ENCODE assay signal across 13 mouse cellular contexts in the genomic region with DNA sequence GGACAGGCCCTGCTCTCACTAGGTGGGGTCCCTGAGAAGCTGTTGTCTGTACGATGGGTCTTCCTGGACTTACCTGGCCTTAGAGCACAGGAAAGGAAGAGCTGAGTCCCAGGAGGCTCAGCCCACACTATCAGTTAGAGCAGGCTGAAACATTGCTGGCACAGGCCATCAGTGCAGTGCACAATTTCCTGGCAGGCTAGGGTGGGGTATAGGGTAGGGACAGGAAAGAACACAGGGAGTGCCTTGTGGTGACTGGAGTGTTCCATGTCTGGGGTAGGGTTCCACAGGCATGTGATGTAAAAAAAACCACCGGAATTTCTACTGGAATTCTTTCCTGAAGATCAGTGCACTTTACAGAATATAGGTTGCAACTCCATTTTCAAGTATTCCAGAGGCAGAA. TPM values are rescaled to one million over a fixed set of nuclear protein-coding genes. Genes with fewer than 3 reads are reported as not detected.
DNase-seq lines count a peak whose midpoint lies in the region; ATAC-seq and TF ChIP-seq lines count a peak whose summit lies in the region.
"Had no signal": no experiment of that assay in that cellular context is flagged by ENCODE, and none has a peak within 500 bp of the region (broad histone marks: within the 10 kb centered on the region; RNA-seq: fewer than 3 reads in every experiment).

No protein-coding gene starts in this region.

- peak; percentile 65 for ATAC-seq in heart, embryonic 16.5 days (replicated peaks; ENCODE audit: extremely low read depth, insufficient read depth, low FRiP score)
- no peak for ATAC-seq in limb, embryonic 15.5 days (ENCODE audit: insufficient number of reproducible peaks, low FRiP score, low TSS enrichment, low read depth)
- ATAC-seq: inflammation-experienced regulatory T-cells, adult 6 months; Patski had no signal

- DNase-seq in 3T3-L1 (ENCODE audit: low read depth, low spot score): peak; percentile 61
- peak; percentile 27 for DNase-seq in MEL (ENCODE audit: low read depth, low spot score)
- DNase-seq in right cerebral cortex, postnatal 10 days (ENCODE audit: low spot score in 2 of 2): no peak
- no peak for DNase-seq in cerebellum, postnatal 36 days
- no peak for DNase-seq in T-cell, adult 2 months (ENCODE audit: low spot score)
- DNase-seq: thymus, postnatal 14 days had no signal

- H3K9ac ChIP-seq in MEL (ENCODE audit: control insufficient read depth, low read depth, low read length, poor library complexity, severe bottlenecking): no peak overlapping the region
- no peak overlapping the region for H3K9ac ChIP-seq in heart, embryonic 16.5 days (ENCODE audit: low read length)
- no peak overlapping the region for H3K9ac ChIP-seq in limb, embryonic 15.5 days
- H3K9ac ChIP-seq: embryonic facial prominence, embryonic 12.5 days; liver, embryonic 15.5 days; neural tube, embryonic 12.5 days had no signal

- no peaks in the 10 kb centered on the region for H3K9me3 ChIP-seq in MEL (replicated peaks; ENCODE audit: insufficient read depth, low read length)
- H3K9me3 ChIP-seq in heart, embryonic 16.5 days (replicated peaks; ENCODE audit: control insufficient read depth, low read length): no peaks in the 10 kb centered on the region
- no peaks in the 10 kb centered on the region for H3K9me3 ChIP-seq in limb, embryonic 15.5 days
- H3K9me3 ChIP-seq: embryonic facial prominence, embryonic 12.5 days; liver, embryonic 15.5 days; neural tube, embryonic 12.5 days had no signal

- WGBS in heart, embryonic 16.5 days: 78% methylated on average over 2 of the region's 2 CpGs
- 76% methylated on average over 2 of the region's 2 CpGs for WGBS in limb, embryonic 15.5 days

- no peak for TF ChIP-seq POLR2A in MEL (IDR thresholded peaks at IDR 0.05; ENCODE audit: control insufficient read depth in 1 of 2, insufficient read depth in 1 of 2, low read depth in 1 of 2, low read length in 2 of 2, poor library complexity in 1 of 2)

- H3K27me3 ChIP-seq in MEL (ENCODE audit: control insufficient read depth in 1 of 2, insufficient read depth in 2 of 2, low read length in 2 of 2): no peaks in the 10 kb centered on the region
- H3K27me3 ChIP-seq in heart, embryonic 16.5 days (ENCODE audit: control insufficient read depth, insufficient read depth, low read length): no peaks in the 10 kb centered on the region
- no peaks in the 10 kb centered on the region for H3K27me3 ChIP-seq in limb, embryonic 15.5 days
- H3K27me3 ChIP-seq: embryonic facial prominence, embryonic 12.5 days; liver, embryonic 15.5 days; neural tube, embryonic 12.5 days; Patski had no signal

- no peak overlapping the region for H3K4me3 ChIP-seq in MEL (ENCODE audit: control insufficient read depth in 1 of 2, insufficient read depth in 1 of 2, low read depth in 2 of 2, low read length in 2 of 2)
- no peak overlapping the region for H3K4me3 ChIP-seq in heart, embryonic 16.5 days (ENCODE audit: low read length)
- H3K4me3 ChIP-seq in limb, embryonic 15.5 days: no peak overlapping the region
- H3K4me3 ChIP-seq: embryonic facial prominence, embryonic 12.5 days; liver, embryonic 15.5 days; neural tube, embryonic 12.5 days had no signal

- H3K27ac ChIP-seq in MEL (ENCODE audit: control insufficient read depth, low read depth, low read length): no peak overlapping the region
- H3K27ac ChIP-seq in heart, embryonic 16.5 days (ENCODE audit: low read length): peak overlapping the region; percentile 31; the same call in 1 of the 2 replicates
- H3K27ac ChIP-seq in limb, embryonic 15.5 days: peak overlapping the region; percentile 12; the same call in 1 of the 2 replicates
- H3K27ac ChIP-seq: embryonic facial prominence, embryonic 12.5 days; liver, embryonic 15.5 days; neural tube, embryonic 12.5 days had no signal

- no peak for TF ChIP-seq RAD21 in MEL (IDR thresholded peaks at IDR 0.05; ENCODE audit: low read depth, low read length)

- H3K79me2 ChIP-seq in MEL (ENCODE audit: control insufficient read depth, insufficient read depth, low read length, poor library complexity): no peaks in the 10 kb centered on the region

- peaks cover 0 to 9% of the 10 kb centered on the region in 2 experiments; a peak in 2 of 4 replicates for H3K4me1 ChIP-seq in MEL (ENCODE audit: control insufficient read depth in 1 of 2, insufficient read depth in 2 of 2, low read length in 2 of 2)
- H3K4me1 ChIP-seq in heart, embryonic 16.5 days (ENCODE audit: control insufficient read depth, insufficient read depth, low read length): peaks cover 8% of the 10 kb centered on the region; the same call in 1 of the 2 replicates
- H3K4me1 ChIP-seq in limb, embryonic 15.5 days: 0 out of 2 replicates have a peak, but pooled peaks cover 12% of the 10 kb centered on the region
- H3K4me1 ChIP-seq: embryonic facial prominence, embryonic 12.5 days; liver, embryonic 15.5 days; neural tube, embryonic 12.5 days had no signal

- H3K4me2 ChIP-seq in heart, embryonic 16.5 days (ENCODE audit: low read depth, low read length): no peak overlapping the region
- H3K4me2 ChIP-seq in limb, embryonic 15.5 days: no peak overlapping the region
- H3K4me2 ChIP-seq: embryonic facial prominence, embryonic 12.5 days; liver, embryonic 15.5 days; neural tube, embryonic 12.5 days had no signal

- TF ChIP-seq CTCF in MEL (IDR thresholded peaks at IDR 0.05 in 2 of 3, conservative IDR thresholded peaks at IDR 0.05 in 1 of 3; ENCODE audit: control insufficient read depth in 1 of 3, insufficient read depth in 1 of 3, low read depth in 2 of 3, low read length in 3 of 3, poor library complexity in 1 of 3, severe bottlenecking in 1 of 3): no peak

- no peaks in the 10 kb centered on the region for H3K36me3 ChIP-seq in MEL (ENCODE audit: control insufficient read depth in 1 of 2, insufficient read depth in 2 of 2, low read length in 2 of 2)
- no peaks in the 10 kb centered on the region for H3K36me3 ChIP-seq in heart, embryonic 16.5 days (ENCODE audit: control insufficient read depth, insufficient read depth)
- no peaks in the 10 kb centered on the region for H3K36me3 ChIP-seq in limb, embryonic 15.5 days
- H3K36me3 ChIP-seq: embryonic facial prominence, embryonic 12.5 days; liver, embryonic 15.5 days; neural tube, embryonic 12.5 days had no signal

- TF ChIP-seq EP300 in MEL (IDR thresholded peaks at IDR 0.05; ENCODE audit: low read depth in 1 of 2, low read length in 2 of 2): no peak; a peak in 1 of 4 replicates

TF ChIP-seq in MEL, 35 proteins besides CTCF, POLR2A, EP300 and RAD21:
- TF ChIP-seq USF2 (IDR thresholded peaks at IDR 0.05; ENCODE audit: borderline replicate concordance in 1 of 2, insufficient read depth in 1 of 2, low read depth in 1 of 2, low read length in 2 of 2) (no peak), CHD2 (IDR thresholded peaks at IDR 0.05; ENCODE audit: low read length) (no peak), POLR2AphosphoS2 (IDR thresholded peaks at IDR 0.05; ENCODE audit: low read length) (no peak), TCF12 (IDR thresholded peaks at IDR 0.05; ENCODE audit: low read depth, low read length) (no peak), GATA1 (IDR thresholded peaks at IDR 0.05; ENCODE audit: low read depth, low read length) (no peak), ZKSCAN1 (IDR thresholded peaks at IDR 0.05; ENCODE audit: low read depth, low read length) (no peak), MAZ (IDR thresholded peaks at IDR 0.05; ENCODE audit: low read depth, low read length) (no peak), MYC (IDR thresholded peaks at IDR 0.05; ENCODE audit: low read depth, low read length) (no peak), JUND (IDR thresholded peaks at IDR 0.05; ENCODE audit: low read depth, low read length) (no peak), ETS1 (IDR thresholded peaks at IDR 0.05; ENCODE audit: low read depth, low read length) (no peak), BHLHE40 (IDR thresholded peaks at IDR 0.05; ENCODE audit: borderline replicate concordance, low read depth, low read length) (no peak), CHD1 (IDR thresholded peaks at IDR 0.05; ENCODE audit: low read depth, low read length) (no peak), ZNF384 (IDR thresholded peaks at IDR 0.05; ENCODE audit: low read depth, low read length) (no peak), E2F4 (IDR thresholded peaks at IDR 0.05; ENCODE audit: borderline replicate concordance, low read depth, low read length) (no peak), NRF1 (IDR thresholded peaks at IDR 0.05; ENCODE audit: insufficient read depth, low read depth, low read length, poor library complexity, severe bottlenecking) (no peak), MEF2A (IDR thresholded peaks at IDR 0.05; ENCODE audit: extremely low read depth, insufficient replicate concordance, low read depth, low read length, poor library complexity, severe bottlenecking) (no peak), KAT2A (conservative IDR thresholded peaks at IDR 0.05; ENCODE audit: low read depth, low read length) (no peak)

RNA-seq across cellular contexts. Expression of gene Actn1, which starts 58.9 kb away (rescaled TPM):
- 7.8 and 8.8 TPM in 2 replicates for total RNA-seq in MEL (2012; rRNA removed)
- polyA plus RNA-seq in MEL (2012; ENCODE audit: insufficient read depth in 1 of 2, insufficient read length in 2 of 2, low read depth in 1 of 2, low replicate concordance in 2 of 2, missing spikeins in 1 of 2): 10 to 100 TPM in 1 of 2 experiments, not detected in 1; 27.0 TPM
- 31.0 and 33.1 TPM in 2 replicates for polyA plus RNA-seq in heart, embryonic 16.5 days (2015; fragmentation: Nextera tagmentation; extraction: Ambion mirVana)
- 25.5 and 29.4 TPM in 2 replicates for polyA plus RNA-seq in limb, embryonic 15.5 days (2015; fragmentation: Nextera tagmentation; extraction: Ambion mirVana)

Comparison
In these comparisons a context has a peak if more than half of its experiments do, and no peak if none do; other contexts are left out.
1. DNase-seq: peak in 3T3-L1 (single experiment) and MEL (single experiment); none in right cerebral cortex, postnatal 10 days (0 of 2), cerebellum, postnatal 36 days (0 of 2) and T-cell, adult 2 months (single experiment).